Mouse (Mus musculus) midbrain, embryonic 12.5 days (tissue): Measurements from ENCODE around the gene Ssu2. TPM values are rescaled to one million over a fixed set of nuclear protein-coding genes. Genes with fewer than 3 reads are reported as not detected.

Experiments used
- ATAC-seq: fragments of 200-750 bp; cut with Nextera tagmentation; 2 replicates; pipeline ENCODE4 v1.8.0; 2017; ENCODE audit warnings: low read depth, moderate TSS enrichment, moderate library complexity; ENCODE audit not compliant: low FRiP score
- H3K27ac ChIP-seq: fragments of 300-500 bp; sonication (generic); replicated peaks from 2 replicates; pipeline ENCODE4 v1.5.1; 2016; ENCODE audit warnings: mild to moderate bottlenecking
- H3K27me3 ChIP-seq: fragments of 300-500 bp; sonication (generic); 2 replicates; pipeline ENCODE4 v1.6.1; 2016; ENCODE audit warnings: mild to moderate bottlenecking
- H3K36me3 ChIP-seq: fragments of 300-500 bp; sonication (generic); 2 replicates; pipeline ENCODE4 v1.6.1; 2016
- H3K4me1 ChIP-seq: fragments of 300-500 bp; sonication (generic); 2 replicates; pipeline ENCODE4 v1.6.1; 2016
- H3K4me2 ChIP-seq: fragments of 300-500 bp; sonication (generic); replicated peaks from 2 replicates; pipeline ENCODE4 v1.6.1; 2016; ENCODE audit warnings: mild to moderate bottlenecking, moderate library complexity
- H3K4me3 ChIP-seq: fragments of 300-500 bp; sonication (generic); 2 replicates; pipeline ENCODE4 v1.5.1; 2016; ENCODE audit warnings: mild to moderate bottlenecking
- H3K9ac ChIP-seq: fragments of 300-500 bp; sonication (generic); replicated peaks from 2 replicates; pipeline ENCODE4 v1.6.1; 2016; ENCODE audit warnings: mild to moderate bottlenecking, moderate library complexity
- H3K9me3 ChIP-seq: fragments of 300-500 bp; sonication (generic); 2 replicates; pipeline ENCODE4 v1.6.1; 2016; ENCODE audit warnings: mild to moderate bottlenecking
- WGBS: fragments of 180-500 bp; shearing (Covaris S2); methylation state at CpG from one replicate; pipeline ENCODE4 v1.1.7; 2016; 5-methylcytosine and 5-hydroxymethylcytosine counted together
- polyA plus RNA-seq: library from polyadenylated mRNA; unstranded; fragments of >200 nt; fragmentation: Nextera tagmentation; extraction: Ambion mirVana; gene quantifications from 2 replicates; pipeline ENCODE4 v1.2.1, GENCODE M21; 2016

The Ssu2 gene
- polyA plus RNA-seq, 1 experiment from 2014 or later = 0.18 TPM

GRCm38 (mm10) chr6:112333930-112334329 lies 53.9 kb downstream of the Ssu2 start:
- Histone ChIP-seq H3K27me3 (no peaks in the 10 kb centered on the region), H3K9ac (no peak overlapping the region), H3K4me1 (no peaks in the 10 kb centered on the region; the same call in 1 of the 2 replicates), H3K4me3 (no peak overlapping the region), H3K4me2 (no peak overlapping the region), H3K27ac (no peak overlapping the region), H3K36me3 (no peaks in the 10 kb centered on the region), H3K9me3 (no peaks in the 10 kb centered on the region)
- WGBS = 88% methylated on average over 5 of the region's 5 CpGs
- no peak for ATAC-seq

GRCm38 (mm10) chr6:112331223-112331598 lies 56.6 kb downstream of the Ssu2 start:
- H3K27ac ChIP-seq = no peak overlapping the region
- no peaks in the 10 kb centered on the region for H3K36me3 ChIP-seq
- no peaks in the 10 kb centered on the region for H3K27me3 ChIP-seq
- no peaks in the 10 kb centered on the region for H3K9me3 ChIP-seq
- no peak overlapping the region for H3K4me3 ChIP-seq
- no peak overlapping the region for H3K4me2 ChIP-seq
- no peaks in the 10 kb centered on the region; the same call in 1 of the 2 replicates for H3K4me1 ChIP-seq
- WGBS = 88% methylated on average over 6 of the region's 6 CpGs
- no peak overlapping the region for H3K9ac ChIP-seq
- no peak for ATAC-seq

GRCm38 (mm10) chr6:112330520-112331222 lies 57.2 kb downstream of the Ssu2 start:
- no peaks in the 10 kb centered on the region for H3K27me3 ChIP-seq
- no peak overlapping the region for H3K4me3 ChIP-seq
- H3K4me1 ChIP-seq = no peaks in the 10 kb centered on the region; the same call in 1 of the 2 replicates
- no peaks in the 10 kb centered on the region for H3K36me3 ChIP-seq
- no peak for ATAC-seq
- H3K27ac ChIP-seq = no peak overlapping the region
- no peak overlapping the region for H3K4me2 ChIP-seq
- no peaks in the 10 kb centered on the region for H3K9me3 ChIP-seq
- H3K9ac ChIP-seq = no peak overlapping the region
- WGBS = 81% methylated on average over 5 of the region's 5 CpGs

GRCm38 (mm10) chr6:112327793-112328192 lies 60.0 kb downstream of the Ssu2 start:
- Histone ChIP-seq H3K27ac (no peak overlapping the region), H3K9ac (no peak overlapping the region), H3K4me3 (no peak overlapping the region), H3K27me3 (no peaks in the 10 kb centered on the region), H3K36me3 (no peaks in the 10 kb centered on the region), H3K4me2 (no peak overlapping the region), H3K4me1 (no peaks in the 10 kb centered on the region; the same call in 1 of the 2 replicates), H3K9me3 (no peaks in the 10 kb centered on the region)
- 92% methylated on average over 5 of the region's 5 CpGs for WGBS
- no peak for ATAC-seq

- Histone ChIP-seq H3K4me2 (no peak overlapping the region), H3K9me3 (no peaks in the 10 kb centered on the region), H3K4me1 (no peaks in the 10 kb centered on the region), H3K9ac (no peak overlapping the region), H3K27ac (no peak overlapping the region), H3K4me3 (no peak overlapping the region), H3K27me3 (no peaks in the 10 kb centered on the region), H3K36me3 (no peaks in the 10 kb centered on the region)
- no peak for ATAC-seq
- 94% methylated on average over 3 of the region's 3 CpGs for WGBS
These were observed 62.6 kb downstream of the Ssu2 start for GRCm38 (mm10) chr6:112325213-112325612.

GRCm38 (mm10) chr6:112322916-112323315 lies 64.9 kb downstream of the Ssu2 start:
- no peak overlapping the region for H3K4me3 ChIP-seq
- no peak overlapping the region for H3K4me2 ChIP-seq
- no peaks in the 10 kb centered on the region for H3K4me1 ChIP-seq
- H3K36me3 ChIP-seq = no peaks in the 10 kb centered on the region
- whole genome bisulfite sequencing = 88% methylated on average over 5 of the region's 5 CpGs
- H3K9ac ChIP-seq = no peak overlapping the region
- ATAC-seq = no peak
- H3K27me3 ChIP-seq = no peaks in the 10 kb centered on the region
- H3K27ac ChIP-seq = no peak overlapping the region
- H3K9me3 ChIP-seq = no peaks in the 10 kb centered on the region

GRCm38 (mm10) chr6:112320679-112321078 lies 67.1 kb downstream of the Ssu2 start:
- H3K4me1 ChIP-seq = no peaks in the 10 kb centered on the region

GRCm38 (mm10) chr6:112319449-112319848 lies 68.4 kb downstream of the Ssu2 start:
- no peak overlapping the region for H3K4me2 ChIP-seq
- H3K4me3 ChIP-seq = no peak overlapping the region
- H3K27me3 ChIP-seq = no peaks in the 10 kb centered on the region
- no peaks in the 10 kb centered on the region for H3K9me3 ChIP-seq
- WGBS = 89% methylated on average over 4 of the region's 4 CpGs
- ATAC-seq = no peak
- no peaks in the 10 kb centered on the region for H3K4me1 ChIP-seq
- no peaks in the 10 kb centered on the region for H3K36me3 ChIP-seq
- no peak overlapping the region for H3K9ac ChIP-seq
- no peak overlapping the region for H3K27ac ChIP-seq

More at GRCm38 (mm10) chr6:112320679-112321078, 67.1 kb downstream of the Ssu2 start:
- Histone ChIP-seq H3K36me3 (no peaks in the 10 kb centered on the region), H3K4me3 (no peak overlapping the region), H3K9ac (no peak overlapping the region), H3K27me3 (no peaks in the 10 kb centered on the region), H3K27ac (no peak overlapping the region), H3K4me2 (no peak overlapping the region), H3K9me3 (no peaks in the 10 kb centered on the region)
- 51% methylated on average over 5 of the region's 5 CpGs for WGBS
- no peak for ATAC-seq

- no peak overlapping the region for H3K4me2 ChIP-seq
- WGBS = 50% methylated on average over 4 of the region's 4 CpGs
- ATAC-seq = no peak
These were observed 76.4 kb downstream of the Ssu2 start for GRCm38 (mm10) chr6:112311385-112311784.

GRCm38 (mm10) chr6:112309330-112309938 lies 78.4 kb downstream of the Ssu2 start:
- 76% methylated on average over 6 of the region's 6 CpGs for WGBS
- Histone ChIP-seq H3K27ac (no peak overlapping the region), H3K9me3 (no peaks in the 10 kb centered on the region), H3K27me3 (no peaks in the 10 kb centered on the region), H3K4me2 (no peak overlapping the region), H3K4me3 (no peak overlapping the region), H3K4me1 (no peaks in the 10 kb centered on the region), H3K9ac (no peak overlapping the region), H3K36me3 (no peaks in the 10 kb centered on the region)
- no peak for ATAC-seq

More at GRCm38 (mm10) chr6:112311385-112311784, 76.4 kb downstream of the Ssu2 start:
- Histone ChIP-seq H3K4me1 (no peaks in the 10 kb centered on the region), H3K36me3 (no peaks in the 10 kb centered on the region), H3K27me3 (no peaks in the 10 kb centered on the region), H3K27ac (no peak overlapping the region), H3K9me3 (no peaks in the 10 kb centered on the region), H3K9ac (no peak overlapping the region), H3K4me3 (no peak overlapping the region)
